Mouse (Mus musculus) naive thymus-derived CD4-positive, alpha-beta T cell, adult 2 months (primary cell): ENCODE measurements at regions not wholly inside any gene's neighbourhood (a gene's known extent, or its start where the extent isn't known, plus 50 kb on each side); places are given as distances from the start of the nearest gene placed in this dataset.

Experiments used
- DNase-seq: peaks from one replicate; pipeline ENCODE4 v3.0.0-alpha.2; 2011; ENCODE audit warnings: low read depth

DNA sequence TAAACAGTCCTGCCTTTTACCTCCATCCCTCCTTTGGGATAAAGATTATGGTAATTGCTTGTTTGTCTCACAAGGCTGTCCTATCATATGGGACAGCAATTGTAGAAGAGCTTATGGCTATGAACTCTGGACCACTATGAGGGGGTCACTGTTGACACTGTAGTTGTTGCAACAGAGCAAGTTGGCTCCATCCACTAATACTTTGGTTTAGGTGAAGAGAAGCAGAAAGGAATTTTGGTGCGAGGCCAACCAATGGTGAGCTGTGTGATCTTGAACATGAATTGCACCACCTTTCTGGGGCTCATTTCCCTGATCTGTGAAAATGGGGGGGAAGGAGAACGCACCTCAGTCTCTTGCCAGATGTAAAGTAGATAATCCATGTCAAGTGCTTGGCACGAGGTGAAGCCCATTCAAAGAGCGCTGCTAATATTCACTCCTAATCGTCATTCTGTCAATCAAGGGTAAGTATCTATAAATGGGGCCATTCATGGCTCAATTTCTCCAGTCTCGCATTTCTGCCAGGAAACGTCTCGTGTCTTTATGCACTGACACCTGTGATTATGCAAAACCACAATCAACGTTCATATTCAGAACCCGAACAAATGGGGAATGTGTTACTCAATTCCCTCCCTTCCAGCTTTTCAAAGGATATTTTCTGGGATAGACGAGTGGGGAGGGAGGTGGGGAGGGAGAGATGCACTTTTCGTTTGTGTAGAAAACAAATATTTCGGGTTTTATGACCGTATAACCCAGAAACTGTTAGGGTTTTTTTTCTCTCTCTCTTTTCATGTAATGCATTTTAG, 133.3 kb upstream of the Jun start:
- DNase-seq, result no peak

DNA sequence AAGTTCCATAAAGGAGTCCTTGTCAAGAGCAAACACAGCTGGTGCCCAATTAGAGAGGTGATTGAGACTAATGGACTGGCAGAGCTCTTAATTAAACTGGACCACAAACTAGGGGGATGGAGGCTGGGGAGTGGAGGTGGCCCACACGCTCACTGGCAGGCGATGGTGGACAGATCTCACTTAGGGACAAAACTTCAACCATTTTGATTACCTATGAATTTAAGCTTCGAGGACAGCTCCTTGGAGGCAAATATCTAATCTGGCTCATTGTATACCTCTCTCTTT, 133.8 kb upstream of the Jun start:
- no peak for DNase-seq

DNA sequence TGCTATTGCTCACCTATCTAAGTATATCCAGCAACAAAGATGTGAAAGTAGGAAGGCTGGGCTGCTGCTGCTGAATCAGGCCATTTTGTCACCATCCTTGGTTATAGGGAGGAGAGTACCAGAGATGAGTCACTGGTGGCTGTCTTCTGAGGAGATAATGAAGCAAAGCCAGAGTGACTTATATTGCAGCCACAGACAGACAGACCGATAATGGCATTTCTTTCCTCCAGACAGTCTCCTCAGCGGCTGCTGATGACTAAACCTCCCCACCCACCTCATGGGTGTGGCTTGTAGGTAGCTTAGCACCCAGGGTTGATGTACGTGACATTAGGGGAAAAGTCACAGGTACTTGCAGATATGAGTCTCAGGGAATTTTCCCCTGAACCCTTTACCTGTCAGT, 136.1 kb upstream of the Jun start:
- no peak for DNase-seq

DNA sequence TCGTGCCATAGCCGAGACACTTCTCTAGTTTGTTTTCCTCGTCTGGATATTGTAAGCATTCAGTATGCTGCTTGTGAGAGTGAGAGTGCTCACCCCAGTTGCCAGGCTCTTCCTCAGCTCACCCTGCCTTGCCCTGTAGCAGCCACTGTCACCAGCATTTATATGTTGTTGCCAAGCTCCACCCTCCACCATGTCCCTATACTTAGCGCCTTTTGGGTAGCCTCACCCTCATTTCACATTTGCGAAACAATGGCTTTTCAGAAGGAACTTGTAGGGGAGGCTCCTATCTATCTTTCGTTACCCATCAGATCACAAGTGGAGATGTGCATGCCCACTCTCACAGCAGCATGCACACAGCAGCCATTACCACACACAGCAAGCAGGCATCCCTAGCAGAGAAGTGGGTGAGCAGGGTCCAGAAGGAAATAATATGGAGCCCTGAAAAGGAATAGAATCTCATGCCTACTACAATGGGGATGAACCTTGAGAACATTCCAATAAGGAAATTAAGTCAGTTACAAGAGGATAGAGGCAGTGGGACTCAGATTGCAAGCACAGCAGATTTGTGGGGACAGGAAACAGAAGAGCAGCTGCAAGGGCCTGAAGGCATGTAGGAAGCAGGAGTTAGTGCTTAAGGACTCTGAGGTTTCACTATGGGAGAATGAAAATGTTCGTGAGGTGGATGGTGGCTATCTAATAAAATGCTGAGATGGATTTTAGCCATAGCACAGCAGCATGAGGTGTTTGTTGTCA, 139.8 kb upstream of the Jun start:
- no peak for DNase-seq

DNA sequence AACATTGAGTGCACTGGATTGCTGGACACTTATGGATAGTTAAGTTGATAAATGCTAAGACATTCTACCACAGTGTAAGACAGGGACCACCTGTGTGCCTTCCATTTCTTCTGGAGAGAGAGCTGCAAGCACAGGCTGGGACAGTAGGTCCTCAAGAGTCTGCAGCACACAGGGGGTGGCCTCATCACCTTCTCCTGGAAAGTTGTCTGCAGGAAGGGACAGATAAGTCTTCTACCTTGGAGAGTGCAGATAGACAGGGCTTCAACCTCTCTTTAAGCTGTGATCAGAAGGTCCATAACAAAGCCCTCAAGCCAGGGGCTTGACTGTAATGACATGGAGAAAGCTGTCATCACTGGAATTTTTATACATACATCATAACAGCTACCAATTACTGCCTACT, 140.5 kb upstream of the Jun start:
- DNase-seq, result no peak

DNA sequence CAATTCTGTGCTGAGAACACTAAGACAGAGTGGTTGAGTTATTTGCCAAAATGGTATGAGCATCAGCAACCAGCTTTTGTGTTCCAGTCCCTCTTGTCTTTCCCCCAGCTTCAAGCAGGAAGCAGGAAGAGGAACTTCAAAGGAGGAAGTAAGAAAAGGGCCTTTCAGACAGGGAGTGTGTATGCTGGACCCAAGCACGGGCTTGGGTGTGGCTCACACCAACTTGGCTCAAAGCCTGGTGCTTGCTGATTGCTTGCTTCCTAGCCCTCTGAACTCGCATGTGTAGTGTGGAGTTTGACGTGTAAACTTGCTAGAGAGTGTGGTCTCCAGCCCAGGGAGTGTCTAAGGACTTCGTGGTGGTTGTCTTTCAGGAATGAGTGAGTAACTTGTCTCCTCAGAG, 141.0 kb upstream of the Jun start:
- peak; percentile 28 for DNase-seq

DNA sequence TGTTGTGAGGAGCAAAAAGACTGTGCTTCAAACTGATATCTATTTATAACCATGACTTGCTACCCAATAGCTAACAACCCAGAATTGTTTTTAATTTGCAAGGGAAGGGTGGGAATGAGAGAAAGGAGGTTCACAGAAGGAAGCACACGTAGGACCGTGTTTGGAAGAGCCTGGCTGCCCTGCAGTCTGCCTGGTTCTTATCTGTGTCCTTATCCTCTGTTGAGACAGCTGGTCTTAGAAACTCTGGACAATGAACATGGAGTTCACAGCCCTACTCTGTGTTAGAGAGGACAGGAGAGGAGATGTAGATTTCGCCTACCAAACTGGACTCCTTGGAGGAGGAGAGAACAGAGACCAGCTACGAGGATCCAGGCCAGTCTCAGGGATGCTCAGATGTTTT, 141.5 kb upstream of the Jun start:
- DNase-seq, result no peak

DNA sequence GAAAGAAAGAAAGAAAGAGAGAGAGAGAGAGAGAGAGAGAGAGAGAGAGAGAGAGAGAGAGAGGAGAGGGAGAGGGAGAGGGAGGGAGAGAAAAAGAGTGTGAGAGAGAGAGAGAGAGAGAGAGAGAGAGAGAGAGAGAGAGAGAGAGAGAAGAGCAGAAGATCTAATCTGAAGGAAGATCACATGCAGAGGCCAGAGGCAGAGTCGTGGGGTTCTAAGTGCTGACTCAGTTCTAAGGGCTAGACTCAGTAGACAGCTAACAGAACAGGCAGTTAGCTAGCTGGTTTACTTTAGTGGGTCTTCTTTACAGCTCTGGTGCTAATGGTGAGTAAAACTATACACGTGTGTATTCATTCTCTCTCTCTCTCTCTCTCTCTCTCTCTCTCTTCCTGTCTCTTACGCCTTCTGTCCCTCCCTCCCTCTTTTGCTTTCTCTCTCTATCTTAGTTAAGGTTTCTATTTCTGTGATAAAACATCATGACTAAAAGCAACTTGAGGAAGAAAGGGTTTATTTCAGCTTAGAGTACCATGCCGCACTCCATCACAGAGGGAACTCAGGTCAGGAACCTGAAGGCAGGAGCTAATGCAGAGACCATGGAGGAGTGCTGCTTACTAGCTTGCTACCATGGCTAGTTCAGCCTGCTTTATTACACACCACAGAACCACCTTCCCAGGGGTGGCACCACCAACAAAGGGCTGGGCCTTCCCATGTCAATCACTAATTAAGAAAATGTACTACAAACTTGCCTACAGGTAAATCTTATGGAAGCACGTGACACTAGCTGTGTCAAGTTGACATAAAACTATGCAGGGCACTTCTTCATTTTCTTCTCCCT, 142.8 kb upstream of the Jun start:
- DNase-seq, result peak; percentile 42

DNA sequence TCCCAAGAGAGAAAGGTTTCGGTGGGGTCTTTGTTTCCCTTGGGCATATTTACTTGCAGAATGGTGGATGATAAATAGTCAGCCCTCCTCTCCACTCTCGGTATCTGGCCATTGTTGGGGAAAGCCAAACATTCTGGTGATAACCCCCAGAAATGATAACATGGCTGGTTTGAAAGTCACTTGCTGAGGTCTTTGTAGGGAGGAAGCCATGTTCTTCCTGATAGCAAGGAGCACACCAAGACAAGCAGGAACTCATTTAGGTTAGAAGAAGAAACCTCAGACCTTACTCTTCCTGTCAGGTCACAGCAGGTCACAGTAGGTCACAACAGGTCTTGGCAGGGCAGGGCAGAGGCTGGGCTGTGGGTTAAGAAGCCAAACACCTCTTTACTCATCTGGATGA, 144.1 kb upstream of the Jun start:
- DNase-seq, result peak; percentile 29

DNA sequence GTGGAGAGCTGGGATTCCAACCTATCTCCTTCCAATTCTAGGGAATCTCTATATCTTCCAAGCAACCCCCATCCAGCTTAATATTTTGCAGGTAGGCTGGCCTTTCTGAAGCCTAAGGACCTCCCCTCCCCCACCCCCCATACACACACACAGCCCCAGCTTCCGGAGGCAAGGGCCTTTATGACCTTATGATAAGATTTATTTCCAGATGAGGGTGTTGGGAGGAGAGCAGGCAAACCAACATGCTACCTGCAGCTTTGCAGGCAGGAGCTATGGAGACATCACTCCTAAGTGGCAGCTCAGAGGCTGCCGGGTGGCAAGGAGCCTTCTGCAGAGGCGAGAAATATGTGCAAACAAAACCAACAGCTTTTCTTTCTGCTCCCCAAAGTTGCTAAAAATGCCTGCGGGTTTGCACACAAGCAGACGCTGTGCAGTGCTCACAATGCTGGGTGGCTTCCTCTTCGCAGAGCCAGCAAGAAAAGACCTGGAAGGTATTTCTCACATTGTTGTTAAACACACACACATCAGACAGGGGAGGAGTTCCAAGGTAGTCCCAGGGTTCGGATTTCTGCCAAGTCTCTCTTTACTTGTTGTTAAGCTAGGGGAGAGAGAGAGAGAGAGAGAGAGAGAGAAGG, 145.2 kb upstream of the Jun start:
- peak; percentile 34 for DNase-seq

DNA sequence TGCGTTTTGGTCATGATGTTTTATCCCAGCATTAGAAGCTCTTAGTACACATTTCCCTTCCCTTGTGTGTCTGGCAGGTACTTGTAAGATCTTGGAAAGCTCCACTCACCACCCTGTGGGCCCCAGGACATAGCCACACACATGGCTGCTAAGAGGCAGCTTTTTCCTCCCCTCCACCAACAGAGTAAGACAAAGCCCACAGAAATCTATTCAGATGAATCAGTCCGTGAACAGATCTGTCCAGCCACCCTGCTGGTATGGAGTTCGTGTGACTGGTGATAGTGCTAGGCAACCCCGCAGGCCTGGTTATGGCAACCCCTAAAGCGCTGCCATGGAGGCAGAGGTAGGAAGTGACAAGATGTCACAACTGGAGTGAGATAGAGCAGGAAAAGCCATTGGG, 147.4 kb upstream of the Jun start:
- no peak for DNase-seq

DNA sequence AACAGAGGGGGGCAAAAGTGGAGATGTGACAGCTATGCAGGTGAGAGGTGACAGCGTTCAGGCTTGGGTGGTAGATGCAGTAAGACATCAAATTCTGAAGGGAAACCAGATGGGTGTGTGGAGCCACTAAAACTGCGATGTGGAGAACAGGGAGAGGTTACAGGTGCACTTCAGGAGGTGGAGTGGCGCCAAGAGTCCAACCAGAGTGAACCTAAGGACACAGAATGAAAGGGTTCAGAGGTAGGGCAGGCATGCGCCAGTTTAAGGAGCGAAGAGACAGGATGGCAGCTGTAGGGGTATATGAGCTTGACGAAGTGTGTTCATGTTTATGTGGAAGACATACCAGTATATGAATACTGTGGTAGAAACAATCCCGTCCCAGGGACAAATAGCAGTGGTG, 148.1 kb upstream of the Jun start:
- DNase-seq, result peak; percentile 12

DNA sequence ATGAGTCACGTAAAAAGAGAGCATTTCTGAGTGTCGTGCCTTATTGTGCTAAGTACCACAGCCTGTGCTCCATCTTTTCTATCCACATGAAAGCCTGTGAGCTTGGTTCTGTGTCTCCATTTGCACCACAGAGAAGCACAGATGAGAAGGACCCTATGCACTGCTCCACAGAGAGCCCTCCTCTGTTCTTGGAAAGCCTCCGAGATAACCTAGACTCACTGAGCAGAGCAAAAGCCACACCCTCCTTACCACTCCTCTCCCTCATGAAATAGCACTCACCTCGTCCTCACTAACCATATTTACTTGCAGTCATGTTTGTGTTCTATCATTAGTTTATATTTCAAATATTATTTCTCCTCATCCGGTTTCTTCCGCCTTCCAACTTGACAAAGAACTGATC, 150.5 kb upstream of the Jun start:
- DNase-seq, result no peak

DNA sequence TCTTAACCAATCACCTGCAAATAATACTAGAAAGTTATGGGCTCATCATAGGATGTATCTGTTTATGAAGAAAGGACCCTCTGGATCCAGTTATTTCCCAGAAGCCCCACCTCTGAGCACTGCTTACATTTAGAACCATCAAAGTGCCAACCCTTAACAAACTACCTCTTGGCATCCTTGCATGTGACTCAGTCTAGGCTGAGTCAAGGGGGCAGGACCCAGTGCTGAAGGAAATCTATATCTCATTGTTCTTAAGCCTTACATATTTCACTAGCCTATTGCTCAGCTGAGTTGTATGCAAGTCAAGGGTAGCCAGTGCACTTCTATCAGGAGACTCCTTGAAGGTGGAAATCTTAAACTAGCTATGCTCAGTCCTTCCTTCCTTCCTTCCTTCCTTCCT, 151.6 kb upstream of the Jun start:
- no peak for DNase-seq

DNA sequence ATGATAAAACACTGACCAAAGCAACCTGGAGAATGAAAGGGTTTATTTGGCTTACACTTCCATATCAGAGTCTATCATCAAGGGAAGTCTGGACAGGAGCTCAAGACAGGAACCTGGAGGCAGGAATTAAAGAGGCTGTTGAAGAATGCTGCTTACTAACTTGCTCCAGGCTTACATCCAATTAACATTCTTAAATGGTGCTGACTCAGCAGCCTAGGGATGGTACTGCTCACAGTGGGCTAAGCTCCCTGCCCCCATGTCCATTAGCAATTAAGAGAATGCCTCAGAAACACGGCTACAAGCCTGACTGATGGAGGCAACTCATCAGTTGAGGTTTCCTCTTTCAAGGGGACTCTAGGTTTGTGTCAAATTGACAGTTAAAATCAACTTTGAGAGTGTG, 153.3 kb upstream of the Jun start:
- DNase-seq, result no peak

DNA sequence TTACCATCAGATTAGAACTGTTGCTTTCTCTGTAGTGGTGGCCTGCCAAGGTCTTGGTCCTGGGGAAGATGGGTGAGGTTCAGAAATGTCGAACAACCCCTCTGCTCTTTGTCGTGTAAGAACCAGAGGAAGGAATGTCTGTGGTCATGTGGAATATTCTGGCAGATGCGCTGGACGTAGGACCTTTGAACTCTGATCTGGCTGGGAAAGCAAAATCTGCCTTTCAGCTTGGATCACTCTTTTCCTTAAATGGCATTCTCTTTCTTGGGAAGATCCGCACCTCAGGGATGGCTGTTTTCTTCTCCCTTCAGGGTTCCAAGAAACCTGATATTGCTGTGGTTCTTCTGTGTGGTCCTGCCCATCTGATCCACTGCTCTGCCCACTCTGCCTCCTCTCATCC, 155.8 kb upstream of the Jun start:
- DNase-seq, result no peak

DNA sequence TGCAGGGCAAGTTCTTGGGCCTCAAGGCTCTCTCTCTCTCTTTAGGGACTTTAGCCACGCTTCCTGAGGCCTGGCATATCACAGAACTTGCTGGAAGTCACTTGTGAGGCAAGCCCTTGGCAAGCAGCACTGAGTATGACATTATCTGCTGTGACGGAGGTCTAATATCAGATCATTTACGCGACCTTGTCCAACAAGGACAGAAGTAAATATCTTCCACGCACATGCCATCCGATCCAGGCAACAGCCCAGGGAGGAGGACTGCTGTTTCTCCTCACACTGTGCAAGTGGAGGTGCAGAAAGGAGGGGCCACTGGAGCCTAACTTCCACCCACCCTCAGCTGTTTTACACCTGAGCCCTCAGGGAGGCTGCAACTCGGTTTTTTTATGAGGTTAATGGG, 156.8 kb upstream of the Jun start:
- no peak for DNase-seq

DNA sequence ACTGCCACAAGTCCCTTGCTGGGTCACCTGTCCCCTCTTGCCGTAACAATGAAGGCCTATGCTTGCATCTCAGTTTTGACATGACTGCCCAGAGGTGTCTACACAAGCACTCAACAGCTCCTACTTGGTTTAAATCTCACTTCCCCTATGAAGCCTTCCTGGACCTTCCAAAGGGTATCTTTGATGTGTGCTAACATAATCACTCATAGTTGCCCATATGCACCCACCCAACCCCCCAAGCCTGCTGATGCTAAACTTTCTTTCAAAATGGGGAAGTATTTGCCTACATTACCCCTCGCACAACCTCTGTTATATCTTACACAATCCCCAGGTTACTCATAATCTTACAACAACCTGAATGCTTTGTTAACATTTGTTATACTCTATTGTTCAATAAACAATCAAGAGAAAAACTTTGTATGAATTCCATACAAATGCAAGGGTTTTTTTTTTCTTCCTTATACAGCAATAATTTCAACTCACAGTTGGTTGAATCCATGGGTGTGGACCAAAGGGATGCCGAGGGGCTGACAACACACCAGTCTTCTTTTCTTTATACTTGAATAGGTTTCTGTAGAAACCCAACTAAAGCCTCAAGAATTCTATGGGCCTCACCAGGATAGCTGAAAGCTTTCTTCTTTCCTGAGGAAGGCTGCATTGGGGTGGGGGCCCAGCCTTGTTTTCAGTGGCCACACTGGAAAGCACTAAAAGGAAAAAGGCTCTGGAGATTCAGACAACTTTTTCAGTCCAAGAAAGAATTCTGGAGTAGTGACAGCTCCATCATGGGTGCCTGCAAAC, 157.5 kb upstream of the Jun start:
- no peak for DNase-seq

DNA sequence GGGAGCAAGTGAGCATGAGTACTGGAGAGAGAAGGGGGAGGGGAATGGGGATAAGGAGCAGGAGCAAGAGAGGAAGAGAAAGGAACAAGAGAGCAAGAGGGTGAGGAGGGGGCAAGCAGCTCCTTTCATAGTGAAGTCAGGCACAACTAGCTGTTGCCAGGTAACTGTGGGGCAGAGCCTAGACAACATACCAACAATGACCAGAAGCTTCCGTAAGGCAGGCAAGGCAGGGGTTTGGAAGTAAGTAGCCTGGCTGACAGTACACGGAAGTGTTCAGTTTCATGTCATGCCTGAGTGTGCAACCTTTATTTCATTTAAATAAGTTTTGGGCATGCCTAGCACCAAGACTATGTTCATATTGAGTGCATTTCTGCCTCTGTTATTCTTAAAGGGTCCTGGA, 160.5 kb upstream of the Jun start:
- no peak for DNase-seq

DNA sequence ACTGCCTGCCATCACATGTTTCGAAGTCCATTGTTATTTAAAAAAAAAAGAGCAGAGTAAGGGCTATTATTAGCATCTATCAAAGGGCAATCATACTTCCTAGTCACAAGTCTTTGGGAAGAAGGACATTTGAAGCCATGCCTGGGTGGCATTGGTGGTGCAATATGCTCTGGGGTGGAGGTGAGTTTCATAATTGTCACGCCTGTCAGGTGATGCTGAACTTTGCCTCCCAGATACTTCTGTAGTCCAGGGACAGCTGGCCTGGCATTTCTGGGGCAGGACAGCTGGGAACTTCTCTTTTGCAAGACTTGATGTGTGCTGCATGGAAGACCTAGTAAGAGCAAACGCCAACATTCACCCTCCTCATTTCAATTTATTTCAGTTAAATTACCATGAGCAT, 161.0 kb upstream of the Jun start:
- DNase-seq, result no peak

DNA sequence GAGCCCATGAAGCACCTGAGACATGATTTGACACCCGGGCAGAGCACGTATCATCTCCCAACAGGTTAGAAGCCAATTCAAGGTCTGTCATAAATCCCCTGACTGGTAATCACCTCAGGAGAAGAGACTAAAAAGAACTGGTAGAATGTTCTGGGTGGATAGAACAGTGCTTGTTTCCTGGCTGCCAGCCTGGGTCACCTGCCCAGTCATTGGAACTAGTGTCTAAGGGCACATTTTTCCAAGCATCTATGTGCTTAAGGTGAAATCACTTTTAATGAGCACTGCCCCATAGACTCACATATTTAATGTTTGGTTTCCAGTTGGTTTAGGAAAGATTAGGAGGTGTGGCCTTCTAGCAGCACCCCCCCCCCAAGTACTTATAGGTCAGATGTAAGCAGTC, 162.0 kb upstream of the Jun start:
- no peak for DNase-seq

DNA sequence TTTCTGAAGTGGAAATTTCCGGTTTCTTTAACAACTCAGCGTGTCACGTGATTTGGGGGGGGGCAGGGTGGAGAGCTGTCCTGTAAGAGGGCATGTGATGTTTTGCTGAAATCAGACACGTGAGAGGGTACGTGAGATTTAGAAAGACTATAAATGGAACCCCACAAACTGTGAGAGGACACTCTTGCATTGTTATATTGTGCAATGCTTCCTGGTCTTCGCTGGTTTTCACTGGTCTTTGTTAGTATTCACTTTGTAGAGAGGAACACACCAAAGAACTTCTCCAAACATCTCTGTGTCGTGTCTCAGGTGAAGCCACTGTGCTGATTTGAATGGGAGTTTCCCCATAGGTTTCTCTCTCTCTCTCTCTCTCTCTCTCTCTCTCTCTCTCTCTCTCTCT, 163.2 kb upstream of the Jun start:
- DNase-seq, result peak; percentile 73
